Mouse (Mus musculus) fat pad, adult 2 months (tissue): ENCODE results near the gene Gm43191.
"Not testable (repeated sequence)": the region's sequence is repeated elsewhere in the genome, so short reads cannot be mapped to it uniquely, and the experiment has no call there.

ENCODE experiments used
- DNase-seq: peaks from one replicate; pipeline ENCODE4 v3.0.0-alpha.2; 2011; ENCODE audit warnings: low read depth, low spot score; ENCODE audit errors: extremely low read depth

Gene Gm43191

DNA sequence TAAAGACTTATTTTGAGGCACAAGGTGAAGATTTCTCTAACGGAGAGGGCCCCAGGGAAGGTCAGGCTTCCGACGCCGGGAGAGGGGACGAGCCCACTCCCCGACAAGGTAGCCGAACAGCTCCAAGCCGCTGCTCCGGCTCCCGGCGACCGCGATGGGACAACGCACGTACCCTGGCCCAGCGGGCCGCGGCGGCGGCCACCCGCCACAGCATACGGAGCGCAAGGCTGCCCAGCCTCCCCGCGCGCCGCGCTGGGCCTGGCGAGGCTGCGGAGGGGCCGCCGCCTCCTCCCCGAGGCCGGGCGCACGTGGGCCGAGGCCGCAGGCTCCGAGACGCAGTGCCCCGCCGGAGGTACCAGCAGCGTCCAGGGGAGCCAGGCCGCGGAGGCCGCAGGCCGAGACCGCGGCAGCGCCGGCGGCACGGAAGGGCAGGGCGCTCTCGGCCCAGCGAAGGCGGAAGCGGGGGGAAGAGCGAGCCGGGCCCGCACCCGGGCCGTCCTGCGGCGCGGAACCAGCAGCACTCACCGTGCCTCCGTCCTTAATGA lies 19.1 kb downstream of the Gm43191 start:
- no peak for DNase-seq

- DNase-seq = no peak
Measured at GRCm38 (mm10) chr3:116661288-116661869, 19.7 kb downstream of the Gm43191 start.

GRCm38 (mm10) chr3:116659856-116660430 lies 21.1 kb downstream of the Gm43191 start:
- DNase-seq = no peak

- DNase-seq = no peak
Measured at GRCm38 (mm10) chr3:116658928-116659565, 22.0 kb downstream of the Gm43191 start.

DNA sequence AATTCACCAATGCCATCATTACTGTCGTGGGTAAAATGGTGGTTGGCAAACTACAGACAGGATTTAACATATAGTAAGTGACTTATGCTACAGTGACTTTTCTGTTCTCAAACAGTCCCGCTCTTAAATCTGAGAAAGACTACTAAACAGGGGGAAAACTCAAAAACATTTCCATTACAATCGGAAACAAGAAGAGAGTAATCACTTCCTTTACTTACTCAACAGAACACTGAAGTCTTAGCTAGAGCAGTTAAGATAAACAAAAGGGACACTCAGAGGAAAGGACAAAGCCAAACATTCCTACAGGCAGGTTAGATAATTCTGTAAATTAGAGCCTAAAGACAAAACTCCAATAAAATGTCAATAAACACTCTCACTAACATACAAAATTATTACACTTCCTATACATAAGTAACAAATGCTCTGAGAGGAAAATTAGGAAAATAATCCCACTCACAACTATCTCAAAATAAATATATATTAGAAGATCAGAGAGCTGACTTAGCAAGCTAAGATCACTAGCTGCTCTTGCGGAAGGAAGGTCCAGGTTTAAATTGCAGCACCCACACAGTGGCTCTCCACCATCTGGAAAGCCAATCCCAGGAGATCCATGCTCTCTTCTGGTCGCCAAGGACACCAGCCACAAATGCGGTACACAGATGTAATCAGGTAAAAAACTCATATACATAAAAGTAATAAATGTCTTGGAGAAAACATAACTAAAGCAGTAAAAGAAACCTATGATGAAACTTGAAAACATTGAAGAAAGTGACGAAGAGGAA lies 24.7 kb downstream of the Gm43191 start:
- no peak for DNase-seq

GRCm38 (mm10) chr3:116654051-116654450 lies 27.0 kb downstream of the Gm43191 start:
- not testable (repeated sequence) for DNase-seq

DNA sequence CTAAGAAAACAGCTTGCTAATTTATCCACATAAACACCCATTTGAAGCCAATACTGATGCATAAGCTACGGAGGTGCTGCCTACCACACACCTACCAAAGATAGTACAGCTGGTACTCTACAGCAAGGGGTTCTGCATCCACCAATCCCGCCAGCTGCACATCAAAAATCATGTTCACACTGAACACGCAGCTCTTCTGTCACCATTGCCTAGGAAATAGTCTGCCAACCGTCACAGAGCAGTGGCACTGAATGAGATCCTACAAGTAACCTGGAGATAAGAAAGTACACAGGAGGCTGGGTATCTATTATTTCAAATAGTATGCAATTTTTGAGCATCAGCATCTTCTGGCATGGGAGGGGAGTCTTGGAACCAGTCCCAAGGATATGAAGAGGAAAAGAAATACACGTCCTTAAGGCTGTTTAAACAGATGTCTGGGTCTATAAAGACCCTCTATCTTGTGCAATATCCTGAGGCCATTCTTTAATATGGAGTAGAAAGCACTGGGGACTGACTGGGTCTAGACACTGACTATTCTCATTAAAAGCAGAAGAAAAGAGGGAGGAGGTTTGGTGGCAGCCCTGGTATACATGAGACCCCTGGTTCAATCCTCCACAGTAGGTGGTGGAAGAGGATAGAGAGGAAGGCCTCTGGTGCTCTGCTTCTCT lies 27.6 kb downstream of the Gm43191 start:
- DNase-seq = no peak

DNA sequence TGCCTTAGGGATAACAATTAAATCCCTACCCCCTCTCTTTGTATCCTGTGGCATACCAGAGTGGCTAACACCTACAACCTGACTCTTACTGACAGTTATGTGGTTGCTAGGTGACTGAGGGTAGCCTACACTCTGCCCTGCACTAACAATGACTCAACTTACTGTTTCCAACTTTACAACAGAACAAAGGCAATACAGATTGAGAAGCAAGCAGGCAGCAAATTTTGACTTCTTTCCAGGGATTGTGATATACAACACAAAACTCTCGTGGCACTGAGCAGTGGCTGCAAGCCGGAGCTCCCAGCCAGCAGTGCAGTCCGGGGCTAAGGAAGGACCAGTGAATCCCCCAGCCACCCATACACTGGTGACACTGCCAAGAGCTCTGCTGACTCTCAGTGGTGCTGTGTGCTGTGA lies 29.0 kb downstream of the Gm43191 start:
- DNase-seq = peak; percentile 14

GRCm38 (mm10) chr3:116650698-116651097 lies 30.4 kb downstream of the Gm43191 start:
- DNase-seq = no peak

DNA sequence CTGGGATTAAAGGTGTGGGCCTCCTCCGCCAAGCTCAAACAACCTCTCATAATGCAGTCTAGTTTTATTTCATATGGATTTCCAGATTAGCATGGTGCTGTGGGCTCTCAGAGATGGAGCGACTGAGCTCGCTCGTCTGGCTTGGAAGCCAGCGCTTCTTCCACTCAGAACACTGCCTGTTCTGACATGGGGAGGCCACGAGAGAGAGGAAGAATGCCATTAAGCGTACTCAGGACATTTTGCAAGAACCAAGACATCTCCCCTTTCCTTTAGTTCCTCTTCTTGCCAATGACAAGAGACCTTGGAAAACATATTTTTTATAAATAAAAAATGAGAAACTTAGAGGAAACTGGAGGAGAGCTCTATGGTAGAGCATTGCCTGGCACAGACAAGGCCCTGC lies 32.3 kb downstream of the Gm43191 start:
- DNase-seq = no peak

GRCm38 (mm10) chr3:116646387-116646786 lies 34.7 kb downstream of the Gm43191 start:
- DNase-seq = no peak

DNA sequence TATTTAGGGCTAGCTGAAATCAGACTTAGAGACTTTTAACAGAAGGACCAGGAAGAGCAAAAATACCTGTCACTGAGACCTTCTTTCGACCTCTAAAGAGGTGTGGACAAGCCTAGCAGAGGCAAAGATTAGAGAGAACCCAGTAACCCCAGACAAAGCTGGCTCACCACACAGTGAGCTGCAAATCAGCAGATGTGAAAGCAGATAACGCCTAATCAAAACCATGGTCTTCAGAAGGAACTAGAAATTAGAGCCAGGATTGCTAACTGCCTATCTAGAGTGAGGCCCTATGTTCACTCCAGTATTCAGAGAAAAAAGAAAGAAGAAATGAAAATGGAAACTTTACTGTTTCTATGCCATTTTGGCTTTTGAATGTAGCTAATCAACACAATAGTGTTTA lies 38.7 kb downstream of the Gm43191 start:
- DNase-seq = no peak

- no peak for DNase-seq
Measured at GRCm38 (mm10) chr3:116641811-116642371, 39.2 kb downstream of the Gm43191 start.

- no peak for DNase-seq
Measured at GRCm38 (mm10) chr3:116640024-116640423, 41.0 kb downstream of the Gm43191 start.

DNA sequence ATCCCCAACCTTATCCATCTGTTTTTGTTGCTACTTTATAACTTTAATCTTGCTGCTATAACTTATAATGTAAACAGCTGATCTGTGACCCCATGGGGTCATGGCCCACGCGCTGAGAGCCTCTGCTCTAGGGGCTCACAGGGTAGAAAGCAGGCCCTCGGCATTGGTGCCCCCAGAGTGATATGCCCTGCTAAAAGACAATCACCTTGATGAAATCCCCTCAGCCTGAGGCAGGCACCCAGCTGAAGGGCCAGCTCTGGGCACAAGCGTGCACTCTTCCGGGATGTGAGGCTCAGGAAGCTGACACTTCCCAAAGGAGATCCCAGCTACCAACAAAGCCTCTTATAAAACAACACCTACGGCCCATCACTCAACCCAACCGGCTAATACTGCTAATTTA lies 42.5 kb downstream of the Gm43191 start:
- no peak for DNase-seq

- peak; percentile 67 for DNase-seq
Measured at GRCm38 (mm10) chr3:116637693-116638476, 43.2 kb downstream of the Gm43191 start.

DNA sequence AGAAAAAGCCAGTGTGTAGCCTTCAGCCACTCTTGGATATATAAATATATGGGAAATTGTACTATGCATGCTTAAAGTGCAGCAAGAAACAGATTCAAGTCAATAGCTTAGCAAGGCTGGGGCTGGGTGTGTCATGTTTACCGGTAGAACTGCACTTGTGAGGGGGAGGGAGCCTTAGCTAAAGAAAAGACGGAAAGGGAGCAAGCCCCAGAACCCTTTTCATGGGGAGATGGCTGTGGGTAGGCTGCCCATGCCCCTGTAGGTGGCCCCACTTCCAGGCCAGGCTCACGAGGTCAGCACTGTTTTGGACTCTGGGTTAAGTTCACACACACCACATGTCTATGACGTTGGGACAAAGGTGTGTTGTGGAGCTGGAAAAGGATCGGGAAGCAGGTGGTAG lies 45.3 kb downstream of the Gm43191 start:
- DNase-seq = no peak

- no peak for DNase-seq
Measured at GRCm38 (mm10) chr3:116634853-116635252, 46.2 kb downstream of the Gm43191 start.

GRCm38 (mm10) chr3:116634091-116634490 lies 47.0 kb downstream of the Gm43191 start:
- no peak for DNase-seq

- no peak for DNase-seq
Measured at GRCm38 (mm10) chr3:116632971-116633370, 48.1 kb downstream of the Gm43191 start.
